Mouse (Mus musculus) left cerebral cortex, postnatal 10 days (tissue): ENCODE data around the gene Lhx9. TPM values are rescaled to one million over a fixed set of nuclear protein-coding genes. Genes with fewer than 3 reads are reported as not detected.
"Not testable (repeated sequence)": the region's sequence is repeated elsewhere in the genome, so short reads cannot be mapped to it uniquely, and the experiment has no call there.

Source experiments
- DNase-seq, 2 experiments: peaks; one replicate each; pipeline ENCODE4 v3.0.0; 2021 to 2022; ENCODE audit warnings: low spot score in 2 of 2, mixed read lengths in 1 of 2; ENCODE audit errors: extremely low spot score in 1 of 2
- intact Hi-C: fragments of 180-260 bp; cut with DNase I; formaldehyde crosslinking; loops from one replicate; pipeline ENCODE4 v1.15.1; 2025
- total RNA-seq, 2 experiments: library from RNA; stranded (reverse); gene quantifications; 2 replicates each; pipeline ENCODE4 v1.2.3; 2021

Gene Lhx9
- 1 to 10 TPM; 1.1 TPM for total RNA-seq

DNA sequence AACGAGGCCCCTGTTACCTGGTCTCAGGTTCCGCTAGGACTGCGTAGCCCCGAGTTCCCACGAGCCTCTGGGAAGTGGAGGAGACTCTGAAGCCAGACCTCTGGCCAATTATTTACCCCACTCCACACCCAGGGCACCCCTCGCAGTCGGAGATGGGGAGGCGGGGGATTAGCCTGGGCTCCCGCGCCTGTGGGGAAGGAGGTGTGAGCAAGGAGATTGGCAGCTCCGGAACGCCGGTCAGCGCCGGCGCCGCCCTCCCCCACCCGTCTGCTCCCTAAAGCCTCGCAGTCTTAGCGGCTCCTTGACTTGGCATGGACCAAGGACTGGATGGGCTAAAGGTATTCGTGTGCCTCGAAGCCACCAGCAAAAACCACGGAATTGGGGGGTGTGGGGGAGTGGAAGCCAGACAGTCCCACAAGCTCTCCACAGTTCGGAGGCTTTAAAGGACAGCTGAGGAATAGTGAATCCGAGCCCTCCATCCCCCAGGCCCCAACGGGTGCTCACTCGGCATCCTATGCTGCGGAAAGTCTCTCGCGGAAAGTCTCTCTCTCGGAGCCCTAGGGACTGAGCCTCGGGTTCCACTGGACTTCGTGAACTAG lies at the start of gene Lhx9:
TSS of gene Lhx9 (minus strand) at position 67 of the 599 bp plus-strand sequence.
- DNase-seq, result peak in 1 of 2 experiments; percentile 29
- intact Hi-C loops, result loop anchor here (10.0 kb wide), 2 partner anchors 116 to 576 kb away; partner anchors contain the start of genes Dennd1b and Zbtb41

DNA sequence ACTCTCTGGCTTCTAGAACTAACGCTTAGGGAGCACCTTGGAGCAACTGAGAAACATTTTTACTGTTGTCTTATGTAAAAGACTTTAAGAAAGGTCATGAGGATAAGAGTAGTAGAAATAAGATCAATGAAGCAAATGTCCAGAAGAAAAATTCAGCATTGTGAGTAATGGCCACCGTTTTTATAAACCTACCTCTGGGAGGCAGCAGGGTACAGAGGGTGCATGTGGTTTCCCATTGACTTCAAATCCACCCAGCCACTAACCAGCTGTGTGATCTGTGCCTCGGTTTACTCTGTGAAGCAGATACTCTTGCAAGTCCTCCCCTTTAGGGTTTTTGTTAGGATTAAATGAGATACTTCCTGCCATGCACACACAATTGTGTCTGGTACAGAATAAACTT lies 47.7 kb upstream of the Lhx9 start:
- intact Hi-C loops, result no loop called here
- DNase-seq, result no peak

DNA sequence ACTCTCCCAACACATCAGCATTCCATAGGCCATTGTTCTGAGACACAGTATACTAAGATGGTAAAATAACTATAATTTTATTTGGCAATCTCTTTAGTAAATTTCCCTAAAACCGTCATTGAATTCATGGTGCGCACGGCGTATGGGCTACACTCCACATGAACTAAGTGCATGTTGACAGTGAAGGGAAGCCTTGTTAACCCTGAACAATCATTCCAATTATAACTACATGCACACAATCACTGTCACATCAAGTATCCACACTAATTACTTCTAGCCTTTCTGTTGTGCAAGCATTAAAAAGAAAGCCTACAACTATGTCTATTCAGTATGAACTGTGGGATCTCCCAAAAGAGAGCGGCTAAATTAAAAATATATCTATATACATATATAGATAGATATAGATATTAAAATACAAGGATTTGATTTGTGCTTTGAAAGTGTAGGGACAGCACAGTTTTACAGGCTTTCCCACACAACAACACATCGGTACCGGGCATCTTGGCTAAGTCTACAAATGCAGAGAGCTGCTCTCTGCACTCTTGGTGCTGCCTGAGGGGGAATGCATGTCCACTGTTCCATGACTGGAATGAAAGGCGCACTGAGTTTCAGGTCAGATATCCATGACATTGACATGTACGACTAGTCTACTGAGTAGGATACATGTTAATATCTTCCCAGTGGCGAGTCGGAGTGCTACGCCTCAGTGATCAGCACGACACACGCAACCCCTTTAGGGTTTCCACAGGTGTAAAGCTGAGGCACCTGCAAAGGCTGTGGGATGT lies 29.3 kb upstream of the Lhx9 start:
- DNase-seq, result no peak
- intact Hi-C loops, result no loop called here

DNA sequence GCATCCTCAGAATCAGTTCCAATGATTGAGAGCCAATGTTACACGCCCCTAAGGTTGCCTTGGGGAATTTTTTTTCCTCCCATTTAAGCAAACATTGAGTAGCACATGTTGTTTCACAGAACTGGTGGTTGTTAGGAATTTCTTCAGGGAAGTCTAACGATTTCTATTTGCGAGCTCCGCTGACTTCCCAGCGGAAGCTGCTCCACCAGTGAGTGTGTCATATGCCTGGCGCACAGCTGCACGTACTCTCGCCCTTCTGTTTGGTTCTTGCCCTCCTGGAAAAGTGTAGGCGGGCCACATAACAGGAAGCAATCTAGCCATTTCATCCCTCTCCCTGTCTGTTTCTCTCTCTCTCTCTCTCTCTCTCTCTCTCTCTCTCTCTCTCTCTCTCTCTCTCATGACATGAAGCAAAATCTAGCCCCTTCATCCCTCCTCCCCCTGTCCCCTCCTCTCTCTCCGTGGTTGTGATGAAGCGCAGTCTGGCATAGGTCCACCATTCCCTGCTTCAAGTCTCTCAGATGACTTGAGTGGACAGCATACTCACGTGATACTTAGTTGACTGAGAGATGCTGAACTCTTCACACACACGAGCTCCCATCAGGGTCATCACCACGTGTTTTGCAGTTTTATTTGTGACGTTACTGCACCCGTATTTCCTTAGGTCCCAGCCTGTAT lies 28.1 kb upstream of the Lhx9 start:
- intact Hi-C loops, result no loop called here
- DNase-seq, result peak in 1 of 2 experiments; percentile 27

DNA sequence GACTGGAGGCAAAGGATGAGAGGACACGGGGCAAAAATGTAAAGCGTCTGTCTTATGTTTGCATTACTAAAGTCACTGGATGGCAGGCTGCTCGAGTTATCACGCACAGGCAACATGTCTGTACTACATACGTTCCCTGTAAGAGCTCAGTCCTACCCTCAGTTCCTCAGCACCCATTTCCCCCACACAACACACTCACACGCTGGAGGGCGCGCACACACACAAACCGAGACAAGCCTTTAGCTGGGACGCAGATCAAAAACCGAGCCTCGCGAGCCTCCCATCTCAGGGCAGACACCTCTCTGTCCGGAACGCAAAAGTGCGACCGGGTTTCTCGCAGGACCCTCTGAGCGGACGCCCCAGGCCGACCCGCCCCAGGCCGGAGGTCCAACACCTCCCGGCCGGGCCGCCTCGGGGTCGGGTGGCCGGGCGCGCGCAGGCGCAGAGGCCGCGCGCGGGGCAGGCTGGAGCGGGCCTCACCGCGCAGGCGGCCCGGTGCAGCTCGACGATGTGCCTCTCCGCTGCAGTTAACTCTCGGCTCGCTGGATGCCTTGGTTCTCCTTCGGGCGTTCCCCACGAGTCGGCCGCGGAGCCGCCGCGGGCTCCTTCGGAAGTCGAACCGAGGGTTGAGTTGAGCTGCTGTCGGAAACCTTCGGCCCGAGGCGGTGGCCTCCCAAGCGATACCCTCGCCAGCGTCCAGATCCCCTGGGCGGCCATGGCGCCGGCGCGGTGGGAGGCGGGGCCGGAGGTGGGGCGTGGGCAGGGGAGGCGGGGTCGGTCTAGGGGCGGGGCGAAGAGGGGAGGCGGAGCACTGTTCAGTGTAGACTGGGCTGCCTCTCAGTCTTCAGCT lies 7.9 kb upstream of the Lhx9 start, which contains the start of gene 2310009B15Rik:
TSS of gene 2310009B15Rik (minus strand) at position 752 of the 850 bp plus-strand sequence.
- intact Hi-C loops, result not testable (repeated sequence)
- DNase-seq, result peak; percentile 61 to 87

DNA sequence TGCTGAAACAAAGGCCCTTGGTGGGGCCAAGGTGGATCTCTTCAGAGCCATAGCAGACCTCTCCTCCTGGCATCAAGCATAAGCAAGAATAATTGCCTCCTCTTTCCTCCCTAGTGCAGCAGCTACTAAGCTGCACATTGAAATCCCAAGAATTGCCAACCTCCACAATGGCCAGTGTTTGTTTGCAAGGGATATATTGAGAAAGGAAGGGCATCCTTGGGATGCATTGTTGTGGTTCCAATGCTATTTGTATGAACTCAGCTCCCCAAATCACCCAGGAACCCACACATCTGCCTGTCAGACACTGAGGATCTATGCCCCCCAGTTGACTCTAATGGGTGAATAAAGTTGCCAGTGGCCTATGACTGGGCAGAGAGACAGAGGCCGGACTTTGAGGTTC lies 2.4 kb upstream of the Lhx9 start:
- DNase-seq, result no peak
- intact Hi-C loops, result no loop called here

DNA sequence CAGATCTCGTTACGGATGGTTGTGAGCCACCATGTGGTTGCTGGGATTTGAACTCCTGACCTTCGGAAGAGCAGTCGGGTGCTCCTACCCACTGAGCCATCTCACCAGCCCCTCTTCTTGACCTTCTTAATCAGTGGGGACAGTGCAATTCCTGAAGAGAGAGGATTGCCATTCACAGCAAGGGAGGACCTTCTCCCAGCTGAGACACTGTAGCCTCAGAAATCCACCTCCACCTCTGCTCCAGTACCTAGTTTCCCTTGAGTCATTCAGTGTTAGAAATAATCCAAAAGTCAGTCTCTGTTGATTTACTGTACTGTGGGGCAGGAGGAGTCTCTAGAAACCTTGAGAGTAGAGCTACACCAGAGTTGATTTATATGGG lies 1.8 kb upstream of the Lhx9 start:
- intact Hi-C loops, result no loop called here

DNA sequence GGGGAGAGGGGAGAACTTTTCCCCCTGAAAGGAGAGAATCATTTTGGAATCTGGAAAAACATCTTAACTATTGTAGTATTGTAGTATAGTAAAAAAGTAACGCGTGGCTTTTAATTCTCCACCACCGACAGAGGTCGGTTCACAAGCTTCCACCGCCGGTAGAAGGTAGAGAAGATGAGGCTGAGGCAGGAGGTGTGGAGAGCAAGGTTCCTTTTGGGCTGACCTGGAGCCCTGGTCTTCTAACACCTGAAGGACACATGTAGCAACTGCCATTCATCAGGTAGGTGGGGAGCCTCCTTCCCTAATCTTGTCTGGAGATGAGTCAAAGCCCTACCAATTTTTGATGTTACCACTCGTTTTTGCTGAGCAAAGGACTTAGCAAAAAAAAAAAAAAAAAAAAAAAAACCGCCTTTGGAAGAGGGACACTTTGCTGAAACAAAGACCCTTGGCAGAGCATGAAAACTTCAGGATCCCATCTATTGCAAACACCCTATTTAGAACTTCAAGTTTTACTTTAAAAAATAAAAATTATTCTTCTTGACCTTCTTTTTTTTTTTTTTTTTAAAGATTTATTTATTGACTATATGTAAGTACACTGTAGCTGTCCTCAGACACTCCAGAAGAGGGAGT lies 1.3 kb upstream of the Lhx9 start:
- DNase-seq, result no peak
- intact Hi-C loops, result loop anchor here (10.0 kb wide), 2 partner anchors 115 to 575 kb away; partner anchors contain the start of genes Dennd1b and Zbtb41

More for the DNA sequence above, 1.8 kb upstream of the Lhx9 start:
- no peak for DNase-seq

DNA sequence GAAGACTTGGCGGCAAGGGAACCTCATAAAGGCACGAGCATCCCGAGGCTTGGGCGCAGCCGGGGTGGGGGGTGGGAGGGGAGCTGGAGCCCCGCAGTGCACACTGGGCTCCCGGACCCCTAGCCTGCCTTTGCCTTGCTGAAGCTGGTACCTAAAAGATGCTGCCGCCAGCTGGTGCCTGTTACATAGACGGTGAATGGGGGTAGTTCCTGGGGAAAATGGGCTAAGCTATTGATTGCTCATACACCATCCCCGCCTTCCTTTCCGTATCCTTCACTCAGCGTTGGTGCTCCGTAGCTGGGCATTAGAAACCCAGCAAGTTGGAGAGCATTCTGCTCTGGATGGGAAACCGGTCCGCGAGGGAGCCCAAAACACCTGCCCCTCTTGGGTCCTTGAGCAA lies 351 bp downstream of the Lhx9 start:
- intact Hi-C loops, result loop anchor here (10.0 kb wide), 2 partner anchors 117 to 577 kb away; partner anchors contain the start of genes Dennd1b and Zbtb41
- DNase-seq, result no peak

DNA sequence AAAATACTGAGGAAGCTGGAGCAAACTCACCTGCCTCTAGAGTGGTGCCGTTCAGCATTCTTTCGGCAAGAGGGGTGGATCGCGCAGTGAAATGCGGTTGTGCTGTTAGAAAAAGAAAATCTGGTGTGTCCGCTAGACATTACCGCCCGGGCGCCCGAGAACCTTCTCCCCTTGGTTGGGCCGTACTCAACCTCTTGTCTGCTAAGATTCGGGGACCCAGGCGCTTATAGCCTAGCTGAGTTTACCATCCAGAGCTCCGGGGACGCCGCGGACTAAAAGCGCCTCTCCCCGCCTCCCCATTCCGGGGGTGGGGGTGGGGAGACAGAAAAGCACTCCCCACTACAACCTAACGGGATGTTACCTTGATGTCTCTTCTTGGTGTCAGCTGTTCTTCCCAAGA lies 1.2 kb downstream of the Lhx9 start:
- DNase-seq, result no peak

DNA sequence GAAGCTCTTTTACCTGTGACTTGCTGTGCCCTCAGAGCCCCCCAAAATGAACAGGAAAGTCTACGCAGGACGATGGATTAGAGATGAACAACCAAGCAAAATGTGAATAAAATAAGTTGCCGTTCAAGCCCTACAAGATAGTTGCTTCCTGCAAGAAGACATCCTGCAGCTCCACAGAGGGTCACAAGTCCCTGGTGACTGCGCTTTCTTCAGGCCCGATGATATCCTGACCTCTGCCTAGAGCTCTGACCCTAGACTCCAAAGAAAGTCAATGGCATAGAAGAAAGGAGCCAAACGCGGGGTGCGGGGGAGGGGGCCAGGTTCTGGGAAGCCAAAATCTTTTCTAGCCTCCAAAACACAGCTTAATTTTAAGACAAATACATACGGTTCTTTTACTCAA lies 1.8 kb downstream of the Lhx9 start:
- intact Hi-C loops, result loop anchor here (10.0 kb wide), 2 partner anchors 118 to 578 kb away; partner anchors contain the start of genes Dennd1b and Zbtb41
- no peak for DNase-seq

More for the DNA sequence above, 1.2 kb downstream of the Lhx9 start:
- intact Hi-C loops, result loop anchor here (10.0 kb wide), 2 partner anchors 118 to 578 kb away; partner anchors contain the start of genes Dennd1b and Zbtb41

DNA sequence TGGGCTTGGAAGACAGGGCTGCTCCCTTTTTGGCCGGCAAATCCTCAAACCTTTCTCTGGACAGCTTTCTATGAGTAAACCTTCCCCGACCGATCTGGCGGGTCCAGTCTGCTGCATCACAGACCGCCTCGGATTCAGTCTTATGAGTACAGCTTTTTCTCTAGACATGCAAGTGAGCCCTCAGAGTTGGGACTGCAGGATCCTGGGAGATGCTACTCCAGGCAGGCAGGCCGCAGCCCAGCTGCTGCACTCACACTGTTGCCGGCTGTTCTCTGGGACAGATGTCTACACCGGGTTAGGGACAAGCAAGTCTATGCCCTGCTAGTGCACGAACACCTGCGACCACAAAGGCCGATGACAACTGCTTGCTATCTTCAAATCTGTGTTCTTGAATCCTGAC lies 2.2 kb downstream of the Lhx9 start:
- intact Hi-C loops, result loop anchor here (10.0 kb wide), 2 partner anchors 119 to 579 kb away; partner anchors contain the start of genes Dennd1b and Zbtb41
- no peak for DNase-seq

DNA sequence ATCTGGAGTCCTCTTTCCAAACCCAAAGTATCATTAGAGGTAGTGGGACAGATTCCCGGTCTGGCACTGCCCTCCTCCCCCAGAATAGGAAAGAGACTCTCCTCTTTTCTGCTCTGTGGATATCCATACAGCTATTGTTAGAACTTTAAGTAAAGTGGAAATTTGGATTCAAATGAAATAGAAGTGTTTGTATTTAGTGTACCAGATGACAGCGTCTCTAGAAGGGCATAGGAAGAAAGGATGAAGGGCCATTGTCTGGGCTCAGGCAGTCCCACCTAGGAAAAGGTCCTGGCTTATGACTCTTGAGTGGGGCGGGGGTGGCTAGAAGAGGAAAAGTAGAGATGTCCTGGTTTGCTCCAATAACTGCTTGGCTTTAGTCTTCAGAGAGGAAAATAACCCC lies 2.9 kb downstream of the Lhx9 start:
- DNase-seq, result no peak
- intact Hi-C loops, result loop anchor here (10.0 kb wide), 2 partner anchors 119 to 579 kb away; partner anchors contain the start of genes Dennd1b and Zbtb41

DNA sequence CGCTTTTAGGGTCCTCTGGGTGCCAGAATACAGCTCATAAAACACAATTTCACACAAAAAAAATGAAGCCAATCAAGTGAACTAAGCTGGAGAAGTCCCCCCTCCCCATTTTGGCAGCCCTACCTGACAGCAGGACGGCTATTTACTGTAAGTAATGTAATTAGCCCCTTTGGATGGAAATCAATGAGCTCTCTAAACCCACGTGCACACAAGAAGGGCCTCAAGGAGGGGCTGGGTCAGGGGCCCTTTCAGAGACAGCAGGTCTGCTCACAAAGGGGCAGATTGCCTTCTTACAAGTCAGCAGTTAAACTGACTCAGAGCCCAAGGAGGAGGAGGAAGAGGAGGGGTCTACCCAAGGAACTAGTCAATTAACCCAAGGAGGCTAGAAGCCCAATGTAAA lies 4.2 kb downstream of the Lhx9 start:
- intact Hi-C loops, result loop anchor here (5.0 to 10.0 kb wide), 3 partner anchors 121 to 581 kb away; partner anchors contain the start of genes Dennd1b and Zbtb41
- no peak for DNase-seq

DNA sequence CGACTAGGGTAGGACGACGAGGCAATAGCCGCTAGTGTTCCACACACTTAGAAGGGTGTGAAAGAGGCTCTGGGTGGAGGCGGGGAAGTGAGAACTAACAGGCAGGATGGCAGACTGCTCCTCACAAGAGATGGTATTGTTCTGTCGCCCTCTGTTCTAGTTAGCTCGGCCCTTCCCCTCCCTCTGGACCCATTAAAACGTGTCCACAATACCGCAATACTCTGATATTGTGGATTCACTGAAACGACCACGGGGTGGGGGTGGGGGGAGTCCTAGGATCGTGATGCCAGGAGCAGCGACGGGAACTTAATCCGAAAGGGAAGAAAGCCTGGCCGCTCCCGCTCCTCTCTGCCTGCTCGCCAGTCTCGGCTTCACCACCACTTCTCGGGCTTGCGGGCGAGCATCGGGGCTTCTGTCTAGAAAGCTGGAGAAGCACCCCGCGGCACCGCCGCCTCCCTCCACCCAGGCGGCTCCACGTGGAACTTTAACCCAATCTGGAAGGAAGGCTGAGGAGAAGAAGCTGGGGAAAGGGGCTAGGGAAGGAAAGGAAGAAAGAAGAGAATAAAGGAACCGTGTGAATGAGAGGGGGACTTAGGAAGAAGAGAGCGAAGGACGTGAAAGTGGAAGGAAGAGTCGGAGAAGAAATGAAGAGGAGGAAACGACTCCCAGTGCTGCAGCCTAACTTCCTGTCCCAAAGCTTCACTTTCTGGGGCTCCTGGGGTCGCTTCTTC lies 4.9 kb downstream of the Lhx9 start:
- no peak for DNase-seq
- intact Hi-C loops, result loop anchor here (5.0 to 10.0 kb wide), 3 partner anchors 121 to 581 kb away; partner anchors contain the start of genes Dennd1b and Zbtb41

DNA sequence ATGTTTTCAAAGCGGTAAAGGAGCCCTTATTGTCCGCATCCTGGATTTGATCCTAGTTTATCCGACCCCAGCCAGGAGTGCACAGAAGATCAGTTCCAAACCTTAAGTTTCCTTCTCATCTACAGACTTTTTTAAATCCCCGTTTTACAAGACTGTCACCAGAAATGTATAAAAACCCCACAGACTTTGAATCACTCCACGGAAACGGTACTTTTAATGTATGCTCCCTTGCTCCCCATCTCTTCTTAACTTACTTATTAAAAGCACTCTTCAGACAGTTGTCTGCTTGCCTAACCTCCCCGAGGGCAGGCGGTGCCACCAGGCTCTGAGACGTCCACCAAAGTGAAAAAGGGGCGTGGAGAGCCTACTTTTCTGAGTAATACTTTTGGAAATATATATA lies 5.6 kb downstream of the Lhx9 start:
- no peak for DNase-seq
- intact Hi-C loops, result loop anchor here (5.0 to 10.0 kb wide), 3 partner anchors 122 to 582 kb away; partner anchors contain the start of genes Dennd1b and Zbtb41

DNA sequence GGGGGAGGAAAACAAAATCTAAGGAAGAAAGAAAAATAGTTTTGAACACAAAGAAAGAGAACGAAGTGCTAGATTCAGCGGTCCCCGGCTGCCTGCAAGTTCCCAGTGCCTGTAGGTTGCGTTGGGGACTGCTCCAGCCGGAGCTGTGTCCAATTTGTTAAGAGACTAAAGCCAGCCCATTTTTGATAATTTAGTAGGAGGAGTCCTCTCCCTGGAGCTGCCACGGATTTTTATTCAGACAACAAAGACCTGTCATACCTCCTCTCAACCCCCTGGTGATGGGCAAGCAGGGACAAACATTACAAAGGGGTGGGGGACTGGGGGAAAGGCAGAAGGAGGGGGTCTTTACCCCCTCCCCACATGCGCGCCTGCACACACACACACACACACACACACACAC lies 6.1 kb downstream of the Lhx9 start:
- no peak for DNase-seq
- intact Hi-C loops, result loop anchor here (5.0 to 10.0 kb wide), 3 partner anchors 122 to 582 kb away; partner anchors contain the start of genes Dennd1b and Zbtb41
